In the genomic region with DNA sequence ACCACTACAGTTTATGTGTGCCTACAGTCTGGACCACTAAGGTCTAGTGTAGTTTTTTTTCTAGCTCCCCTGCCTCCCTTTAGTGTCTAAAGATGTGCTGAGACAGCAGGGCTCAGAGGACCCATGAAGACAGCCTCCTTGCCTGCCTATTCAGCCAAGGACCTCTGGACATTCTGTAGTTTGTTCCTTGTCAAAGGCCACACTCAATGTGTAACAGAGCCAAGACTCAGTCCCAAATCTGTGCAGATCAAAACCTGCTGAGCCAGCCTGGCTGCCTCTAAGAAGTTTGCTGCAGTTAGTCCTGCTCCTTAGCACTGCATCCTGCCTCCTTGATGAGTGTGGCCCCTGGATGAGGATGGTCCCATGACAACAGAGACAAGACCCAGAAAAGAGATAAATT, we compare ENCODE assay signal across 17 mouse cellular contexts.
"Had no signal": no experiment of that assay in that cellular context is flagged by ENCODE, and none has a peak within 500 bp of the region (broad histone marks: within the 10 kb centered on the region; RNA-seq: fewer than 3 reads in every experiment).

No protein-coding gene starts in this region.

- H3K9me3 ChIP-seq: lung, embryonic 15.5 days; midbrain, embryonic 13.5 days; midbrain, embryonic 15.5 days; neural tube, embryonic 12.5 days; stomach, embryonic 15.5 days had no signal

- H3K4me1 ChIP-seq: lung, embryonic 15.5 days; megakaryocyte, embryonic 14.5 days; stomach, embryonic 15.5 days had no signal

- H3K4me2 ChIP-seq: lung, embryonic 15.5 days; midbrain, embryonic 11.5 days; midbrain, embryonic 13.5 days; midbrain, embryonic 15.5 days; neural tube, embryonic 12.5 days; stomach, embryonic 15.5 days had no signal

- H3K4me3 ChIP-seq: lung, embryonic 15.5 days; megakaryocyte, embryonic 14.5 days; midbrain, embryonic 13.5 days; midbrain, embryonic 15.5 days; neural tube, embryonic 12.5 days; stomach, embryonic 15.5 days had no signal

- DNase-seq: lung, adult 2 months; lung, postnatal 14 days; lung, postnatal 36 days; right cerebral cortex, postnatal 14 days; thymus, adult 2 months; thymus, postnatal 25 days; thymus, postnatal 4 days had no signal

- ATAC-seq: lung, postnatal 0 days; midbrain, embryonic 13.5 days; midbrain, embryonic 15.5 days had no signal

- H3K9ac ChIP-seq: lung, embryonic 15.5 days; midbrain, embryonic 13.5 days; midbrain, embryonic 15.5 days; neural tube, embryonic 12.5 days; stomach, embryonic 15.5 days had no signal

- H3K27ac ChIP-seq: lung, embryonic 15.5 days; macrophage; midbrain, embryonic 13.5 days; midbrain, embryonic 15.5 days; neural tube, embryonic 12.5 days; stomach, embryonic 15.5 days; stomach, postnatal 0 days had no signal

- H3K27me3 ChIP-seq: lung, embryonic 15.5 days; midbrain, embryonic 13.5 days; midbrain, embryonic 15.5 days; neural tube, embryonic 12.5 days; stomach, embryonic 15.5 days had no signal
